12 mouse cellular contexts compared by ENCODE assay signal in the genomic region with DNA sequence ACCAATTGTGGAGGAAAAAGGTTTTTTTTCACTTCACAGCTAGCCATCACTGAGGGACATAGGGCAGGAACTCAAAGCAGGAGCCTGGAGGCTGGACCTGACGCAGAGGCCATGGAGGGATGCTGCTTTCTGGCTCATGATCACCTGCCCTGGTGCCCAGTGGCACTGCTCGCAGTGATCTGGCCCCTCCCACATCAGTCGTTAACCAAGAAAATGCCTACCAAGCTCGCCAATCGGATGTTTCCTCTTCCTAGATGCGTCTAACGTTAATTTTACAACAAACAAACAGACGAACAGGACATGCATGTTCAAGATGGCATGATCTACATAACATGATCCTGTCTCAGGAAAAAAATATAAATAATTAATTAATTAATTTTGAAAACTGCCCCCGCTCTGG.
"Had no signal": no experiment of that assay in that cellular context is flagged by ENCODE, and none has a peak within 500 bp of the region (broad histone marks: within the 10 kb centered on the region; RNA-seq: fewer than 3 reads in every experiment).

No protein-coding gene starts in this region.

- ATAC-seq: liver, postnatal 0 days; lung, postnatal 0 days; midbrain, embryonic 13.5 days had no signal

- DNase-seq: kidney, postnatal 25 days; layer of hippocampus, adult 9-11 months; liver, postnatal 0 days; thymus, postnatal 25 days had no signal

- H3K4me1 ChIP-seq: midbrain, embryonic 13.5 days had no signal

- H3K27me3 ChIP-seq: midbrain, embryonic 13.5 days had no signal

- H3K9me3 ChIP-seq: midbrain, embryonic 13.5 days had no signal

- H3K4me3 ChIP-seq: layer of hippocampus, adult 2 months; midbrain, embryonic 13.5 days had no signal

- H3K36me3 ChIP-seq: midbrain, embryonic 13.5 days had no signal

- H3K9ac ChIP-seq: liver, embryonic 14.5 days; liver, postnatal 0 days; lung, embryonic 14.5 days; midbrain, embryonic 13.5 days had no signal

- H3K27ac ChIP-seq: kidney, postnatal 0 days; layer of hippocampus, adult 2 months; liver, embryonic 14.5 days; macrophage; midbrain, embryonic 13.5 days had no signal

- H3K4me2 ChIP-seq: liver, embryonic 11.5 days; lung, embryonic 14.5 days; midbrain, embryonic 13.5 days had no signal
